Comparison of ENCODE assay signal across 22 mouse cellular contexts in genomic region chr2:71471094-71471493, GRCm38 (mm10). TPM values are rescaled to one million over a fixed set of nuclear protein-coding genes. Genes with fewer than 3 reads are reported as not detected.
"Had no signal": no experiment of that assay in that cellular context is flagged by ENCODE, and none has a peak within 500 bp of the region (broad histone marks: within the 10 kb centered on the region; RNA-seq: fewer than 3 reads in every experiment).

No protein-coding gene starts in this region.

- DNase-seq: kidney, postnatal 36 days; left cerebral cortex, postnatal 4 days; lung, adult 2 months; lung, postnatal 14 days; lung, postnatal 4 days; retina, postnatal 1 day; right cerebral cortex, postnatal 25 days; thymus, adult 2 months; thymus, postnatal 14 days had no signal

- H3K36me3 ChIP-seq: limb, embryonic 12.5 days; limb, embryonic 15.5 days; midbrain, embryonic 10.5 days; midbrain, embryonic 13.5 days; neural tube, embryonic 13.5 days had no signal

- H3K9me3 ChIP-seq: limb, embryonic 12.5 days; limb, embryonic 15.5 days; midbrain, embryonic 10.5 days; midbrain, embryonic 13.5 days; neural tube, embryonic 13.5 days had no signal

- H3K4me3 ChIP-seq: limb, embryonic 12.5 days; limb, embryonic 15.5 days; midbrain, embryonic 10.5 days; midbrain, embryonic 13.5 days; myocyte; neural tube, embryonic 13.5 days had no signal

- H3K4me2 ChIP-seq: limb, embryonic 12.5 days; limb, embryonic 15.5 days; midbrain, embryonic 13.5 days; neural tube, embryonic 13.5 days had no signal

- H3K27ac ChIP-seq: kidney, postnatal 0 days; limb, embryonic 12.5 days; limb, embryonic 15.5 days; midbrain, embryonic 10.5 days; midbrain, embryonic 13.5 days; neural tube, embryonic 13.5 days; stomach, postnatal 0 days had no signal

- ATAC-seq: intestine, postnatal 0 days; midbrain, embryonic 13.5 days; midbrain, embryonic 16.5 days had no signal

- H3K27me3 ChIP-seq: limb, embryonic 12.5 days; limb, embryonic 15.5 days; midbrain, embryonic 13.5 days; neural tube, embryonic 13.5 days had no signal

- H3K9ac ChIP-seq: limb, embryonic 12.5 days; limb, embryonic 15.5 days; midbrain, embryonic 13.5 days; neural tube, embryonic 13.5 days had no signal

RNA-seq across cellular contexts. Expression of gene Dlx1, which starts 56.8 kb away (rescaled TPM):
- total RNA-seq: megakaryocyte, adult 5-6 weeks; monocyte, adult 5-6 weeks had no signal
- polyA plus RNA-seq: kidney, embryonic 14.5 days; kidney, postnatal 0 days had no signal
